Mouse (Mus musculus): ENCODE measurements at regions not wholly inside any gene's neighbourhood (a gene's known extent, or its start where the extent isn't known, plus 50 kb on each side); places are given as distances from the start of the nearest gene placed in this dataset.

- DNase-seq (ENCODE audit: low read depth, low spot score) = no peak
These were observed 242.8 kb upstream of the Rsrc1 start for GRCm38 (mm10) chr3:66738201-66739062.

GRCm38 (mm10) chr3:66739356-66740014 lies 241.7 kb upstream of the Rsrc1 start:
- DNase-seq (ENCODE audit: low read depth, low spot score) = no peak

DNA sequence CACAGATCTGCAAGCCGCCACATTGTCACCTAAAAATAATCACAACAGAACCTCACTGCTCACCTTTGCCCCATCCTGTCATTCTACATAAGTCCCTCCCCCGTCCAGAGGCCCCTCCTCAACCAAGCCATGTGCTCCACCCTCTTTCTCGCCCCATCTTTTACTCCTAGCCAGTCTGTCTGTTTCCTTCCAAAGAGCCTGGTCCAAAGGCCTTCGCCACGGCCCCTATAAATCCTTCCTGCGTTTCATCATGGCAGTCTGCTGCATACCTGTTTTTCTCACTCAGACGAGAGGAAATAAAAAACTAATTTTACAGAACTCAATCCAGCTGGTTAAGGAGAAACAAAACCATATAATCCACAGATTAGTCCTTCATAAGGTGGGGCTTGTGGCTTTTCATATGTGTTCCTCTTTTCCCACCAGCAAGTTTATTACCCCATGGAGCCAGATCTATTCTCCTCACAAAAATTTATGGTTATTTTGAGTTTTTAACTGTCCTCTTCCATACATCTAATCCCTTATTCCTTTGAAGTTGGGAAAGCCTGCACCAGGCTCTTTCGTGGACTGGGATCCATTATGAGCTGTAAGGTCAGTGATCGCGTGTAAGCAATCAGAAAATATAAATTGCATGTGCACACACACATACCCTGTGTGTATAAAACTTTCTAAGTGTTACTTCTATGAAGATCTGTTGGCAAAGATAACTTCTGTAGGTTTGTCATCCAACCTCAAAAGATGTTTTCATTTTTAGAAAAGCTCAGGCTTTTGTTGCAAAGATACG lies 236.9 kb upstream of the Rsrc1 start:
- DNase-seq (ENCODE audit: low read depth, low spot score) = no peak

DNA sequence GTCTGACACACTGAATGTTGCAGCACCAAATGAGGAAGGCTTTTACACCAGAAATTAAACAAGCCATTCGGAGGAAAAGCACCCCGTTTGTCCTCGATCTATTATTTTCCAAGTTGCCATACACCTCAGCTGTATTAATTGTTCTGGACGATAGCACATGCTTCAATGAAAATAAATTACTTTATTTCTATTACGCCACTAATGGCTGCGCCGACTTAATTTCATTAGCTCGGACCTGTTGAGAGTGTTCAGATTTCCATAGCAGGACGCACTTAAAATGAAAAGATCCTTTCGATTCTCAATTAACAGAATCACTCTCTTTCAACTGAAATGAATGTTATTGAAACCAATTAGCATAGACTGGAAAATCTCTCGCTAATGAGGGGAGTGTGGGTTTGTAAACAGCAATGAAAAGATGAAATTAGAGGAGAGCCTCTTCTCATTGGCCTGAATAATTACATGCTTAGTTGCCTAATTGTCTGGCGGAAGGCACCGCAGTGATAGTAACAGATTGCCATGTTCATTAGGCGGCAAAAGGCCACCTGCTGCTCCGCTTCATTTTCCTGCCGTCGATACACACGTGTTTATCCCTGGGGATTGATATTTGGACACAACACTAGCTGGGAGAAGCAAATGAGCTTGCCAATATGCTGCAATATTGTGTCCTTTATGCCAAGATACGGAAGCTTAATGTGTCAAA lies 234.7 kb upstream of the Rsrc1 start:
- DNase-seq (ENCODE audit: low read depth, low spot score) = peak; percentile 32

GRCm38 (mm10) chr3:66747073-66747710 lies 234.0 kb upstream of the Rsrc1 start:
- no peak for DNase-seq (ENCODE audit: low read depth, low spot score)

- DNase-seq (ENCODE audit: low read depth, low spot score) = no peak
These were observed 223.0 kb upstream of the Rsrc1 start for GRCm38 (mm10) chr3:66758141-66758540.

DNA sequence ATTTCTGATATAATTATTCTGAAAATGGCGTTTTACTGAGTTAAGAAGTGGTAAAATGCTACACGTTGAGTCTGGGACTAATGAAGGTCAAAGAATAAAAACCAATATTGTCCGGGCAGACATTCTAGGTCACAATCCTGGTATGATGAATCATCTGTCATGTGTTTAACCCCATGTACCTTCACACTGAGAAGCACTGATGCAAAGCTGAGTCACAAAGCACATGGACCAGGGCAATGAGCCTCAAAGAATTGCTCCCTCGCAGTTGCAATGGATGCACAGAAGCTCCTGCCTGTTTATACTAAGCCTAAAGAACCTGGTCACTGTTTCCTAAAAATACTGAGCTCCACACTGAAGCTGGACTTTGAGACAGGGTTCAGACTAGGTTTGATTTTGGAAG lies 221.3 kb upstream of the Rsrc1 start:
- no peak for DNase-seq (ENCODE audit: low read depth, low spot score)

DNA sequence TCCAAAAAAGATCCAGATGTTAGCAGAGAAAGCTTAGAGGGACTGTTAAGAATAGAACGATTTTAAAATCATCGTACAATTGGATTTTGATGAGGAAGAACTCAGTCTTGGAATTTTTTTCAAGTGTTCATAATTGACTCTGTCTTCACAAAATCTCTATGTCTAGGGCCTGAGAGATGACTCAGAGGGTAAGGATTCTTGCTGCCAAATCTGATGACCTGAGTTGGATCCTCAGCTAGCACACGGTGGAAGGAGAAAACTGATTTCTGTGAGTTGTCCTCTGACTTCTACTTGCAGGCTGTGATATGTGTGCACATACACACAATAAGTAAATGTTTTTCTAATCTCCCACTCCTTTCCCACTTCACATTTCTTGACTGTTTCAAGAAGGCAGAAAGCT lies 218.7 kb upstream of the Rsrc1 start:
- no peak for DNase-seq (ENCODE audit: low read depth, low spot score)

DNA sequence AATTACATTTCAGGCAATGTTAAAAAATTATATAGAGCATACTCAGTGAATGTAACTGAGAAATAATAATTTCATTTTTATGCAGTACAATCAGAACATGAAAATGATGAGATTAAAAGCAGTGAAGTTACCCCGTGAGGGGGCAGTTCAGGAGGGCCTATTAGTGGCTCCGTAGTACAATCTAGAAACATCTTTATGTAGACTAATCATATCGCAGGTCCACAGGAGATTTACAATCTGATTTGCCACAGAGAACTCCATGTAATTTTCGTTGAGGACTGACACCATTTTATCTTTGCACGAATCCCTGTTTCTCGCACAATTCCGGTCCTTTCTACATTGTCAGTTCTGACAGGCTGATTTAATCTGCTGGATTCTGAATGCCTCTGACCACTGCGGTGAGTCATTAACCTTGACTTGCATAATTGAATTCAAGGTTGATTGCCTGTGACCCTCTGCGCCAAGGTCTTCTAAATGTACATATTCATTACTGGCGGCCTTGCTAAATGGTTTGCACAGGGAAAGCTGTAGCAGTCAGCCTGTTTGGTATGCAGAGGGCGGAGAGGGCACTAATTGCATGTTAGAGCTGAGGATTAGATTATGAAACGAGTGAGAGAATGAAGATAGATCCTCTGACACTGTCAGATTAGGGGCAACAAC lies 183.7 kb upstream of the Rsrc1 start:
- DNase-seq (ENCODE audit: low read depth, low spot score) = no peak

- no peak for DNase-seq (ENCODE audit: low read depth, low spot score)
These were observed 182.9 kb upstream of the Rsrc1 start for GRCm38 (mm10) chr3:66798292-66798691.

DNA sequence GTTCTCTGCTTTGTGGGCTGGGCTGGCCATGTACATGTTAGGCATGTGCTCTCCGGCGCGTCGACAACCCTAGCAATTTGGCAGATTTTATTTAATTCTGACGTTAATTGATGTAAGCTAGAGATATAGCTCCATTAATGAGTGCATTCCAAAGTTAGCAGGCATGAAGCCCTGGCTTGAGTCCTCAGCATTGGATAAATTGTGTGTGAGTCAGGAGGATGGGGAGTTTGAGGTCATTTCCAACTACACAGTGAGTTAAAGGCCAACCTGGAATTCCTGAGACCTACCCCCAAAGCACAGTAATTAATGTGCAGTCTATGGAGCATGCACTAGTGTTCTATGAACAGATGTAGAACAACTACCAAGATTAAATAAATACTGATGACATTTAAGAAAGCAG lies 178.7 kb upstream of the Rsrc1 start:
- no peak for DNase-seq (ENCODE audit: low read depth, low spot score)

DNA sequence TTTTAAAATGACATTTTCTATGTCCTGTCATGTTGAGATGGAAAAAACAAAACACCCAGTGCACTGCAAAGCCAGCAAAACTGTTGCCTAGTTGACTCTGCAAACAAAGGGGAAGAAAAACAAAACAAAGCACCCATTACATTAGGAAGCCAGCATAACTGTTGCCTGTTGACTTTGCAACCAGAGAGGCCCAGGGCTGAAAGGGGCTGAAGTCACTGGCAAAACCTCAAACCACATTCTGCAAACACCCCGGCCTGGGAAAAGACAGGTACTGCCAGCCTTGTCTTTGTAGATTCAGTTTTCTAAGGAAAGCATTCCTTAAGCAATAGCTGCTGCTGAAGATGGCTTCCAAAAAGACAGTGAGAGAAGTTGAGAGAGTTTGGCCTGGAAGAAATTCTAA lies 175.0 kb upstream of the Rsrc1 start:
- no peak for DNase-seq (ENCODE audit: low read depth, low spot score)

- DNase-seq (ENCODE audit: low read depth, low spot score) = peak; percentile 3
These were observed 168.3 kb upstream of the Rsrc1 start for GRCm38 (mm10) chr3:66812686-66813445.

DNA sequence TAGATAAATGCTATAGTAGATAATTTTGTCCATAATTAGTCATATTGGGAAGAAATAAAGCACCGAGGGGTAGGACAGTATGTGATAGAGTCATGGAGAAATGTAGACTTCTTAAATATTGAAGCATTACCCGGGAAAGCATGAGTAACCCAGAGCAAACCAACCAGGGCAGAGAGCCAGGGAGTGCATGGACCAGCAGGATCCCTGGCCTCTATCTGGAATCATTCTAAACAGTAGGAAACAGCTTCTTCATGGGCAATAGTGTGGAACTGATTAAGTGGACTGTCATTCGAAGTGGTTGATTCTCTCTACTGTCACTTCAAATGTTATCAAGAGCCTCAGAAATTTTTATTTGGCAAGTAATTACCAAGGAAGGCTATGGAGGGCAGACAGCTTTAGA lies 155.4 kb upstream of the Rsrc1 start:
- DNase-seq (ENCODE audit: low read depth, low spot score) = no peak
